Mouse (Mus musculus) liver, embryonic 14.5 days (tissue): ENCODE measurements at regions not wholly inside any gene's neighbourhood (a gene's known extent, or its start where the extent isn't known, plus 50 kb on each side); places are given as distances from the start of the nearest gene placed in this dataset.

Experiments
- ATAC-seq: fragments of 200-750 bp; cut with Nextera tagmentation; 2 replicates; pipeline ENCODE4 v1.8.0; 2017; ENCODE audit warnings: moderate number of reproducible peaks, mild to moderate bottlenecking, moderate library complexity; ENCODE audit not compliant: insufficient read depth
- DNase-seq, 3 experiments: peaks; one replicate each; pipeline ENCODE4 v3.0.0-alpha.2; 2012 to 2013; ENCODE audit warnings: low read depth in 3 of 3, low spot score in 3 of 3
- H3K27ac ChIP-seq: fragments of 300-500 bp; sonication (generic); 2 replicates; pipeline ENCODE4 v1.5.1; 2014; ENCODE audit warnings: moderate library complexity, mild to moderate bottlenecking, control low read depth, inconsistent platforms
- H3K27me3 ChIP-seq: fragments of 300-500 bp; sonication (generic); 2 replicates; pipeline ENCODE4 v1.6.1; 2014; ENCODE audit warnings: mild to moderate bottlenecking, low read length, moderate library complexity; ENCODE audit not compliant: control insufficient read depth, insufficient read depth
- H3K36me3 ChIP-seq: fragments of 300-500 bp; sonication (generic); replicated peaks from 2 replicates; pipeline ENCODE4 v1.6.1; 2014; ENCODE audit warnings: low read depth; ENCODE audit not compliant: control insufficient read depth, insufficient read depth
- H3K4me1 ChIP-seq, 2 experiments: fragments of 200-500 bp in 1 of 2; fragments of 300-500 bp in 1 of 2; sonication (generic) in 1 of 2; replicated peaks; 2 replicates each; pipeline ENCODE4 v1.6.1; 2012 to 2014; ENCODE audit warnings: antibody characterized with exemption in 1 of 2, inconsistent platforms in 1 of 2, low read length in 1 of 2; ENCODE audit not compliant: control insufficient read depth in 2 of 2, insufficient read depth in 2 of 2
- H3K4me2 ChIP-seq: fragments of 300-500 bp; sonication (generic); 2 replicates; pipeline ENCODE4 v1.6.1; 2014; ENCODE audit warnings: low read depth, mild to moderate bottlenecking, control low read depth, moderate library complexity
- H3K4me3 ChIP-seq, 2 experiments: fragments of 200-500 bp in 1 of 2; fragments of 300-500 bp in 1 of 2; sonication (generic) in 1 of 2; 2 replicates each; pipeline ENCODE4 v1.5.1; 2012 to 2014; ENCODE audit warnings: low read depth in 2 of 2, low read length in 2 of 2, mild to moderate bottlenecking in 2 of 2, control low read depth in 1 of 2, inconsistent platforms in 1 of 2, moderate library complexity in 1 of 2; ENCODE audit not compliant: insufficient read depth in 1 of 2
- H3K9ac ChIP-seq: fragments of 300-500 bp; sonication (generic); replicated peaks from 2 replicates; pipeline ENCODE4 v1.6.1; 2014; ENCODE audit warnings: mild to moderate bottlenecking, control low read depth, moderate library complexity
- H3K9me3 ChIP-seq: fragments of 300-500 bp; sonication (generic); 2 replicates; pipeline ENCODE4 v1.6.1; 2016; ENCODE audit warnings: low read length, mixed read lengths; ENCODE audit not compliant: control insufficient read depth
- CTCF ChIP-seq: IDR thresholded peaks from 2 replicates; pipeline ENCODE4 v1.5.1; 2016; ENCODE audit warnings: antibody characterized with exemption, low read depth, control low read depth
- EP300 ChIP-seq: IDR thresholded peaks from 2 replicates; pipeline ENCODE4 v1.6.1; 2016; ENCODE audit warnings: antibody characterized with exemption, low read depth
- WGBS: fragments of 180-500 bp; shearing (Covaris S2); extraction: QIAGEN DNeasy Blood & Tissue Kit; methylation state at CpG from one replicate; pipeline ENCODE4 v1.1.7; 2014; ENCODE audit not compliant: insufficient replicate concordance; 5-methylcytosine and 5-hydroxymethylcytosine counted together

- H3K4me3 ChIP-seq, result no peak overlapping the region
- ATAC-seq (no peak), DNase-seq (no peak)
- 56% methylated on average over 5 of the region's 5 CpGs for WGBS
- no peak overlapping the region for H3K4me2 ChIP-seq
- no peaks in the 10 kb centered on the region for H3K27me3 ChIP-seq
- H3K4me1 ChIP-seq, result no peaks in the 10 kb centered on the region
- no peaks in the 10 kb centered on the region for H3K9me3 ChIP-seq
- no peak overlapping the region for H3K9ac ChIP-seq
- TF ChIP-seq CTCF (no peak), EP300 (no peak)
- H3K36me3 ChIP-seq, result no peaks in the 10 kb centered on the region
- H3K27ac ChIP-seq, result no peak overlapping the region
Measured at GRCm38 (mm10) chr13:3752334-3752733, 51.8 kb downstream of the Calml3 start.

GRCm38 (mm10) chr13:3751222-3751621 is 52.9 kb downstream of the Calml3 start:
- Histone ChIP-seq H3K27ac (no peak overlapping the region), H3K4me3 (no peak overlapping the region), H3K27me3 (no peaks in the 10 kb centered on the region), H3K36me3 (no peaks in the 10 kb centered on the region), H3K4me2 (no peak overlapping the region), H3K4me1 (no peaks in the 10 kb centered on the region), H3K9me3 (no peaks in the 10 kb centered on the region), H3K9ac (no peak overlapping the region)
- ATAC-seq (no peak), DNase-seq (no peak)
- TF ChIP-seq EP300, result no peak
- TF ChIP-seq CTCF, result no peak
- 23% methylated on average over 1 of the region's 1 CpGs for WGBS

GRCm38 (mm10) chr13:3750756-3751155 is 53.4 kb downstream of the Calml3 start:
- H3K36me3 ChIP-seq, result no peaks in the 10 kb centered on the region
- WGBS, result 28% methylated on average over 1 of the region's 1 CpGs
- H3K27ac ChIP-seq, result no peak overlapping the region
- no peak overlapping the region for H3K9ac ChIP-seq
- H3K27me3 ChIP-seq, result no peaks in the 10 kb centered on the region
- DNase-seq (no peak), ATAC-seq (peak; percentile 41; the same call in 1 of the 2 replicates)
- H3K4me1 ChIP-seq, result no peaks in the 10 kb centered on the region
- no peak overlapping the region for H3K4me2 ChIP-seq
- no peaks in the 10 kb centered on the region for H3K9me3 ChIP-seq
- H3K4me3 ChIP-seq, result no peak overlapping the region
- TF ChIP-seq EP300, result no peak

- H3K9ac ChIP-seq, result no peak overlapping the region
- no peaks in the 10 kb centered on the region for H3K36me3 ChIP-seq
- no peaks in the 10 kb centered on the region for H3K9me3 ChIP-seq
- H3K27me3 ChIP-seq, result no peaks in the 10 kb centered on the region
- H3K4me2 ChIP-seq, result no peak overlapping the region
- 45% methylated on average over 3 of the region's 3 CpGs for WGBS
- ATAC-seq (no peak), DNase-seq (no peak)
- H3K27ac ChIP-seq, result no peak overlapping the region
- H3K4me1 ChIP-seq, result no peaks in the 10 kb centered on the region
- TF ChIP-seq CTCF, result no peak
- no peak for TF ChIP-seq EP300
- no peak overlapping the region for H3K4me3 ChIP-seq
Measured at GRCm38 (mm10) chr13:3749646-3750045, 54.5 kb downstream of the Calml3 start.

DNA sequence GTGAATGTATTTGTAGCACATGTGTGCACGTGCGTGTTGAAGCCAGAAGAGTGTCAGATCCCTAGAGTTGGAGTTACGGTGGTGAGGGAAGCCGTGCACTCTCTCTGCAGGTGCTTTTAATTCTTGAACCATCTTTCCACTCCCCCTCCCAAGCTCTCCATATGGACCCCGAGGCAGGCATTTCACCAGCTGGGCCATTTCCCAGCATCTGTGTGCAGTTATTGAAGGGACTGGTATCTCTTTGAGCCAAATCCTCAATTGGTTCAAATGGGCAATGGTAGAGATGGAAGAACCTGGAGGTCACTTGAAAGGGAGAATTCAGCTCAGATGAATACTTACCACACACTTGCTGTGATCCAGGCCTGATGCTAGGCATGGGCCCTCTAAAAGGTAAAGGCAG is 55.3 kb downstream of the Calml3 start:
- Histone ChIP-seq H3K36me3 (no peaks in the 10 kb centered on the region), H3K27me3 (no peaks in the 10 kb centered on the region), H3K9me3 (no peaks in the 10 kb centered on the region), H3K27ac (no peak overlapping the region), H3K4me3 (no peak overlapping the region), H3K4me2 (no peak overlapping the region), H3K9ac (no peak overlapping the region), H3K4me1 (peaks cover 0 to 5% of the 10 kb centered on the region in 2 experiments; a peak in 2 of 4 replicates)
- DNase-seq (no peak), ATAC-seq (no peak)
- no peak for TF ChIP-seq CTCF
- no peak for TF ChIP-seq EP300
- 65% methylated on average over 5 of the region's 5 CpGs for WGBS

GRCm38 (mm10) chr13:3746524-3746923 is 57.6 kb downstream of the Calml3 start:
- ATAC-seq (no peak), DNase-seq (no peak)
- WGBS, result 75% methylated on average over 10 of the region's 10 CpGs
- Histone ChIP-seq H3K27me3 (no peaks in the 10 kb centered on the region), H3K4me3 (no peak overlapping the region), H3K9ac (no peak overlapping the region), H3K36me3 (no peaks in the 10 kb centered on the region), H3K27ac (no peak overlapping the region), H3K4me1 (peaks cover 0 to 15% of the 10 kb centered on the region in 2 experiments; a peak in 2 of 4 replicates), H3K4me2 (no peak overlapping the region), H3K9me3 (no peaks in the 10 kb centered on the region)
- TF ChIP-seq CTCF, result no peak
- TF ChIP-seq EP300, result no peak
